Mouse (Mus musculus) layer of hippocampus, adult 8-10 months (tissue): ENCODE measurements around the gene Atrnl1. TPM values are rescaled to one million over a fixed set of nuclear protein-coding genes. Genes with fewer than 3 reads are reported as not detected.
A peak's percentile ranks its signal among the peaks of the same experiment; 100 is the strongest.

ENCODE experiments used
- DNase-seq, 2 experiments: peaks; one replicate each; pipeline ENCODE4 v3.0.0; 2022; ENCODE audit warnings: low spot score in 2 of 2
- total RNA-seq, 4 experiments: library from RNA; stranded (reverse); gene quantifications; 2 replicates each; pipeline ENCODE4 v1.2.4; 2022

The Atrnl1 gene
- total RNA-seq, 4 experiments from 2014 or later = 60.7 to 70.3 (median 65.2) TPM

DNA sequence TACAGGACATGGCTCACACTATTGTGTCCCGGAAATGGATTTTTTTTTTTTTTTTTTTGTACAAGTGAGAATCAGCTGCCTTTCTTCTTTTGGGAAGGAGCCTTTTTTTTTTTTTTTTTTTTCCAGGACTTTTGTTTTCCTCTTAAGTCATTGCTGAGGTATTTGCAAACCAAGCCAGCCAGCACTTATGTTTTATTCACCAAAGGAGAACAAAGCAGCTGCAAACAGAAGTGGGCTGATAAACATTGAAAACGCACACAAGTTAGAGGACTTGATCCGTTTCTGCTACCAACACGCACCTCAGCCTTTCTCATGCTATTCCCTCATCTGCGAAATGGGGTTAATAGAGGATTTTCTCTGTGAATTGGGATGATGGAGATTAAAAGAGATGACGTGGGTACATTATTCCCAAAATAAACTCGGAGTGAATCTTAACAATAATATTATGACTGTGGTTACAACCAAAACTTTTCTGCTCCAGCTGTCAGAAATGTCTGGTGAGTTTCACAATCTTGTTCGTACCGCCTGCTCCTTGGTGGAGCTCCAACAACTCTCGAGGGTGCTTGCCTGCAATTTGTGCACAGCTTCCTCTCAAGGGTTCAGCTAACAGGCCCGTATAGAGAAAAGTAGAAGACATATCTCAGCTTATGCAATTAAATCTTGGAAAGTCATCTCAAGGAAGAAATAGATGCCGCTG, 1.3 kb upstream of the Atrnl1 start:
- no peak for DNase-seq

DNA sequence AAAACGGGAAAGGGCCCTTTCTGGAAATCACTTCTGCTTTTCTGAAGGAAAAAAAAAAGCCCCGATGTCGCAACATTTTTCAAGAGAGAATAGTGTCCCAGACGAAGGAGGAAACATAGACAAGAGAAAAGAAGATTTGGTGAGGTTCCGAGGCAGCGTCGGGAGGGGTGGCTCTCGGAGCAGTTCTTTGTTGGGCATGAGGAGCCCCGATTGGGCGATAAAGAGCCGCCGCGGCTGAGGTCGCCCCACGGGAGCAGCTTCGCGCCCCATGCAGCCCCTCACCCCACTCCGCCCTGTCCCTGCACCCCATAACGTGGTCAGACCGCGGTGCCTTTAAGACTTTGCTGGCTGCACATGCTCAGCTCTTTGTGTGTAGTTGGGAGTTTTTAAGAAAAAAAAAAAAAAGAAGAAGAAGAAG, 767 bp upstream of the Atrnl1 start:
- peak in 1 of 2 experiments; percentile 20 for DNase-seq

DNA sequence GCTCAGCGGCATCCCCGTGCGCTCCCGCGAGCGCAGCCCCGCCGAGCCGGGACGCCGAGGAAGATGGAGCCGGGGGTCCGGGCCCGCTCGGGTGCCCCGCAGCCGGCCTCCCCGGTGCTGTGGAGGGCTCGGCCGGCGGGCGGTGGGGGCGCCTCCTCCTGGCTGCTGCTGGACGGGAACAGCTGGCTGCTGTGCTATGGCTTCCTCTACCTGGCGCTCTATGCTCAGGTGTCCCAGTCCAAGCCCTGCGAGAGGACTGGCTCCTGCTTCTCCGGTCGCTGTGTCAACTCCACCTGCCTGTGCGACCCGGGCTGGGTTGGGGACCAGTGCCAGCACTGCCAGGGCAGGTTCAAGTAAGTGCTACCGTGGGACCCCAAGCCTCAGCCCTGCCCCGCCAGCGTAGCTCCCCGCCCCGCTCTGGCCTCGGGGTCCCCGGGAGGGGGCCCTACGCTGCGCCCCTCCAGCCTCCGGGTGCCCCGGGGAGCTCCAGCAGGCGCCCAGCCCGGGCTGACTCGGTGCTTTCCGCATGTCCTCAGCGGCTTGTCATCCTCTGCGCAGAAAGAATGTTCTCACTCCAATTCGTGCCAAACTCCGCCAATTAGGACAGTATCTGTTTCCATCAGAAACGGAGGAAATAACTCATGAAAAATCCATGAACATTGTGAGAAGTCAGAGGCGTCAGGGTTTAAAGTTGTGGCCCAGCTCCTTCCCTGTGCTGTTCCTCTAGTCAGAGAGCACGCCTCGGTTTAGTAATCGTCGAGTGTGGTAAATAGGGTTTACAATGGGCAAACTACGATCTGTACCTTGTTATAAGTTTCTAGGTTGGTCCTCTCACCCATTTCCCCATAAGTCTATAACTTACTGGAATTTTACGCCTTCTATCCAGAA, 701 bp downstream of the Atrnl1 start:
- peak; percentile 25 to 35 for DNase-seq

DNA sequence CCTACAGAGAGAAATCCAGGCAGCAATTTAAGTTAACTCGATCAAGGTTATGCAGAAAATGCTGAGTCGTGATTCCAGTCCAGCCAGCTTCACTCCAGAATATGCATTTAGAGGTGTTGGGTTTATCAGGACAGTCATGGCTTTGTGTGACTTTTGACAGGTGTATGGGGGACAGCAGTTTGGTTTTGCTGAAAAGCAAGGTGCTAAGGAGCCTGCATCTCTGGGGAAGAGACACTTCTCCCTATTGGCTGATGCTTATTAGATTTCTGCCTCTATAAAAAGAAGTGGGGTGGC, 1.3 kb downstream of the Atrnl1 start:
- DNase-seq = no peak

DNA sequence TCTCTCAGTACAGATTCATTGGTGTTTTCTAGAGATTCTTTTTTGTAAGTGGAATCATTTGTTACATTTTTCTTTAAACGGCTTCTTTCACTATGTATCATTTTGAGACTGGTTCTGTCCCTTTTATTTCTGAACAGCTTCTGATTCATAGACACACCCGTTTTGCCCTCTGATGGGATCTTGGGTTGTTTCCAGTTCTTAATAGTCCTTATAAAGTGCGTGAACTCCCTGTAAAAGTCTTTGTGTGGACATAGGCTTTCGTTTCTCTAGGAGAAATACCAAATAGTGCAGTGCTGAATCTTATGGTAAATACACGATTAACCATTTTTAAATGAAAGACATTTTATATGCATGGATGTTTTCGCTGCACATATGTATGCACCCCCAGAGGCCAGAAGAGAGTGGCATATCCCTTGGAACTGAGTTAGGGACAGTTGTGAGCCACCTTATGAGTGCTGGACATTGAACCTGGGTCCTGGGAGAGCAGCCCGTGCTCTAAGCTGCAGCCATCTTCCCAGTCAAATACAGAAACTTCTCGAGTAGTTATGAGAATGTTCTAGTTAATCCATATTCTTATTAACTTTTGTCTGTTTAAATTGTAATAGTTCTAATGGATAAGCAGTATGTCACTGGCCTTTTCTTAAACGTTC, 5.3 kb downstream of the Atrnl1 start:
- DNase-seq = no peak

DNA sequence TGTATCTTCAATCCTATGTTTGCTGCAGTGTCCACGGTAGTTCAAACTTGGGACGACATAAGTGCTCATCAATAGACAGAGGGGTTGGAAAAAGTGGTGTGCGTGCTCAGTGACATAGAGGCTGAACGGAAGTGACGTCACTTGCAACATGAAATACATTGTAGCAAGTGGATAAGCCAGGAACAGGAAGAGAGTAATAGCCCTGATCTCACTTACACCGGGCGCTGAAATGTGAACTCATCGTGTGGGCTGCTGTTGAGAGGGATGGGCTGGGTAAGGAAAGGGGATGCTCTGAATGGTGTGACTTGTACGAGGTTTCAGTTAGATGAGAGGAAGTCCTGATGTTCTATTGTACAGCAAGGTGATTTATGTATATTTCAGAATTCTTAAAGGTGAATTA, 8.3 kb downstream of the Atrnl1 start:
- DNase-seq = no peak

DNA sequence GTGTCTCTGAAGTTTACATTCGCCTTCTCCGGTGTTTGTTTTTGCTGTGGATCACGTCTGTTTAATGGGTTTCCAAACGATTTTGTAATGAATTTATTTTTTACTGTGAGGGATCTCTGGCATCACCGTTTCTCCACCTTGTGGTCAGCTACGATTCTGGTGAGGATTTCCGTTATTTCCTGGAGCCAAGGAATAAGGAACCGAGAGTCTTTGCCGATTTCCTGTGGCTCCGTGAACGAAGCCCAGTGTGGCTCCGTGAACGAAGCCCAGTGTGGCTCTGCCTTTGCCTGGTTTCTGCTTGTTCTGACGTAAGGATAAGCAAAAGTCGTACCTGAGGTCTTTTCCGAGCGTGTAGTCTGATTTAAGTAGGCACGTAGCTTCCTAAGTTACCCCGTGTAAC, 11.0 kb downstream of the Atrnl1 start:
- no peak for DNase-seq

DNA sequence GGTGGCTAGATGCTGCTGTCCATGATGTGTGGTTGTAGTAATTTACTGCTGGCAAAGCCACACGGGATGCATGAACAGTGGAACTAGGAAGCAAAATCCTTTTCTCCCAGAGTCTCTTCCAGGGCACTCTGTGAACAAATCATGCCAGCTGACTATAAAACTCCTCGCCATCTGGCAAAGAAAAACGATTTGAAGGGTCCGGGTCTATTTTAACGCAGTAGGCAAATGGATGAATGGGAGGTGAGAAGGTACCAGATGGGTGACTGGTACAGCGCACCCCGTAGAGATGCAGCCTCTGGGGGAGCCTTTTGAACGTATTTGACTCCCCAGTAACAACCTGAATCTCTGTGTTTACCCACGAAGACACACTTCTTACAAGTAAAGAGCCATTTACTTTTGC, 14.9 kb downstream of the Atrnl1 start:
- peak; percentile 37 to 45 for DNase-seq

DNA sequence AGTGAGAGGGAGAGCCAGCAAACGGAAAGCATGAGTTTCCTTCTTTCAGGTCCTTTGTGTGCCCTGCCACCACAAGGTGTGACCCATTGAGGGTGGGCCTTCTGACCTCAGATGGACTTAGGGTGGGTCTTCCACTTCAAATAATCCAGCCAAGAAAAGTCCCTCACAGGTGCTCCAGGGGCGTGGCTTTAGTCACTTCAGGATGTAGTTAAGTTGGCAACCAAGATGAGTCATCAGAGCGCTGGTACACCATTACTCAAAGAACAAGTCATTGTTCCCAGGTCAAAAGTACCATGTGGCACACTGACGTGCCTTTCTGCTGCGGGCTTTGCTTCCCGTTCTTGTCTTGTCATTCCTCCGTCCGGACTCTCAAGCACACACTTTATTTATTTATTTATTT, 16.4 kb downstream of the Atrnl1 start:
- DNase-seq = no peak

DNA sequence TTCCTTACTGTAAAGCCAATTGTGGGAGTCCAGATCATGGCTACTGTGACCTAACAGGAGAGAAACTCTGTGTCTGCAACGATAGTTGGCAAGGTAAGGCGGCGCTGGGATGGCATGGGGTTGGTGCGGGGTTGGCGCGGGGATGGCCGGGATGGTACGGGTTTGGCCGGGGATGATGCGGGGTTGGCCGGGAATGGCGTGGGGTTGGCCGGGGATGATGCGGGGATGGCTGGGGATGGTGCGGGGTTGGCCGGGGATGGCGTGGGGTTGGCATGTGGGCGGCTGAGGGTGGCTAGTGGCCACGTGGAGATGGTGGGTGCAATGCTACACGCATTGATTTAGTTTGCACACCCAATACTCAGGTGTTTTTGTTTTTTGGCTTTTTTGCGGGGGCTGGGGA, 31.7 kb downstream of the Atrnl1 start:
- no peak for DNase-seq

DNA sequence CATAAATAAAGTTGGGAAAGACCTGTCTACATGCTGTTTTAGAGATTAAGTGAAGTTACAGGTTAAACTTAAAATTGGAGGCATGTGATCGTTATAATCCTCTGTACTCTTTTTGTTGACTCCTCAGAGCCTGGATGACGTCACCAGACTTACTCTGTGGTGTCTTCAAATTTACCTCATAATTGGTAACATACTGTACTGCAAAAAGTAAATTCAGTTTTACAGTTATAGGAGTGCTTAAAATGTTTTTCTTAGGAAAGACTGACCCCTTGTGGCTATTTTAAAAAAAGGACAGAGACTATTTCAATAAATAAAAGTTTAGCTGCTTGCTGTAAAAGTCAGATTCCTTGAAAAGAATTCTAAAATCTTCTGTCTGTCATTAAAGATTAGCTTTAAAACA, 32.1 kb downstream of the Atrnl1 start:
- DNase-seq = no peak

DNA sequence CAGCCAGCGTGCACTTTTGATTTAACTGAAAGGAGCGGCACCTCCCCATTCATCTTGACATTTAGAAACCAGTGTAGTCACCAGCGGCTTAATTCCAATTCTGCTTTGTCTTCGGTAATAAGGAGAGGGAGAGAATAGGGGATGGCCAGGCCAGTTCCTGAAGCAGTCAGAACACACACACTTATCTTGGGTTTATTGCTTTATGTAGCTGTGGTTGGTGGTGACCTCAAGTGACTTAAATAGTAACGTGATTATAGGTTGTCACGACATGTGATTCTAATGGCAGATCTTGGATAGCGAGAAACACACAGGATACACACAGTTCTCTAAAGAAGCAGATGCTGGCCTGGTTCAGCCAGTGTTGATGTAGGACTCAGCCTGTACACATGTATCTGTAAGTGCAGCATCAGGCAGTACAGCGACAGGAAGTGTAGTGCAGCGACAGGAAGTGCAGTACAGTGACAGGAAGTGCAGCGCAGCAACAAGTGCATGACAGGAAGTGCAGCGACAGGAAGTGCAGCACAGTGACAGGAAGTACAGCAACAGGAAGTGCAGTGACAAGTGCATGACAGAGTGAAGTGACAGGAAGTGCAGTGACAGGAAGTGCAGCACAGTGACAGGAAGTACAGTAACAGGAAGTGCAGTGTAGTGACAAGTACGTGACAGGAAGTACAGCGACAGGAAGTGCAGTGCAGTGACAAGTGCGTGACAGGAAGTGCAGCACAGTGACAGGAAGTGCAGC, 37.5 kb downstream of the Atrnl1 start:
- DNase-seq = no peak

DNA sequence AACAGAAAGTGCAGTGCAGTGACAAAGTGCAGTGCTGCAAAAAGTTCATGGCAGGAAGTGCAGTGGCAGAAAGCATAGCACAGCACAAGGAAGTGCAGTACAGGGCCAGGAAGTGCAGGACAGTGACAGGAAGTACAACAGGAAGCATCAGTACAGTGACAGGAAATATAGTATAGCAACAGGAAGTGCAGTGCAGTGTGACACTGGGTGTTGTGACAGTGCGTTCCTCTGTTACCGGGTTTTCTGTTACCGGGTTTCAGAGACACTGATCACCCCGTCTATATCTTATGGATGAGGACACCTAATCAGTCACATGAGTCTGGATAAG, 38.1 kb downstream of the Atrnl1 start:
- no peak for DNase-seq

DNA sequence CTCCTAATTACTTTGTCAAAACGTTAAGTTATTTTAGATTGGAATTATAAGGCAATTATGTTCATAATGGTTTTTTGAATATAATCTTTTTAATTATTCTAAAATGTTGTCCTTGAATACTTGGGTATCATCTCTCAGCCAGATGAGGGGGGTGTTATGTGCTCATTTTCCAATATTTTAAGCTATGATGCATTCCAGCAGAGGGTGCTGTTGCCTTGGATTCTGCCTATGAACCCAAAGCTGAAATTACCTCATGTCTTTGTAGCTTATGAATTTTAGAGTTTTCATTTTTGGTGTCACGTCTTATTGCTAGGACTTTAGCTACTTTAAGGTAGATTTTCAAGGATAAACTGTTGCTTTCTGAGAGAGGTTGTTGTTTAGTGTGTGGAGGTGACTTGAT, 44.2 kb downstream of the Atrnl1 start:
- peak in 1 of 2 experiments; percentile 68 for DNase-seq

DNA sequence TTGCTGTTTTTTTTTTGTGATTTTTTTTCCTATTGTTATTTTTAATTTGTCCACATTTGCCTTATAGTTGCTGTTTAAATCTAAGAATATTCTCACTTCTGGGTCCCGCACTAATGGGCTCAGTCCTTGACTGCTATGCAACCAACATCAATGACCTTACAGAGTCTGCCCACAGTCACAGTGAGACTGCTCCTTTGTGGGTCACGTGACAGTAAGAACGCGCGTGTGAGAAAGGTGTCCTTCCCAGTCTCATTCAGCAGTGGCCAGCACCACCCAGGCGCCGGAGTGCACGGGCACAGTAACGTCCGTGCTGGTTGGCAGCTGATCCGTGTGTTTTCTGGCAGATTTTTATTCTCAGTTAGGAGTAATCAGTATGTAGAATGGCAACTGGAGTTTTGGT, 44.7 kb downstream of the Atrnl1 start:
- no peak for DNase-seq

DNA sequence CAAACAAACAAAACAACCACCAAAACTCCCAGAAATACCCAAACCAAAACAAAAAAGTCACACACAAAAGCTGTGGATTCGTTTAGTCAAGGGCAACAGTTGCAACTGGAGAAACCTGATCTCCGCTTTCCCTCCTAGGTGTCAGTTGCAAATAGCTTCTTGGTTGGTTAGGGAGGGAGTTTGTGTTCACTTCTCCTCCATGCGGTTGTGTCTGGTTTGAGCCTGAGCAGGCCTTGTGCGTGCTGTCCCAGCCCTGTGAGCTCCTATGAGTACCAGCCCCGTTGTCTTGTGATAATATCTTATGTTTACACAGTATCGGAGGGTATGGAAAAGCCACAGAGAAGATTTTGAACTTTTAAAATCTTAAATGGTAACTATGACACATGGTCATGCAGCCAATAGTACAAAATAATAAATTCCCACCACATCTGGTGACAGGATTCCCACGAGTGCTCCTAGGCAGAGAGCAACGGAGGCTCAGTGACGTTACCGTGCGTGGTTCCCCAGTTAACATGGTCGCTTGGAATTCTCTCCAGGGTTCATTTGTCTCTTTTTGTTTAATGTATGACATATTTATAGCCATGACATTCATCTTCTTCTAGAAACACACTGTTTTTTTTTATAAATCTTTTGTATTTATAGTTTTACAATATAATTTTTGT, 46.7 kb downstream of the Atrnl1 start:
- no peak for DNase-seq

DNA sequence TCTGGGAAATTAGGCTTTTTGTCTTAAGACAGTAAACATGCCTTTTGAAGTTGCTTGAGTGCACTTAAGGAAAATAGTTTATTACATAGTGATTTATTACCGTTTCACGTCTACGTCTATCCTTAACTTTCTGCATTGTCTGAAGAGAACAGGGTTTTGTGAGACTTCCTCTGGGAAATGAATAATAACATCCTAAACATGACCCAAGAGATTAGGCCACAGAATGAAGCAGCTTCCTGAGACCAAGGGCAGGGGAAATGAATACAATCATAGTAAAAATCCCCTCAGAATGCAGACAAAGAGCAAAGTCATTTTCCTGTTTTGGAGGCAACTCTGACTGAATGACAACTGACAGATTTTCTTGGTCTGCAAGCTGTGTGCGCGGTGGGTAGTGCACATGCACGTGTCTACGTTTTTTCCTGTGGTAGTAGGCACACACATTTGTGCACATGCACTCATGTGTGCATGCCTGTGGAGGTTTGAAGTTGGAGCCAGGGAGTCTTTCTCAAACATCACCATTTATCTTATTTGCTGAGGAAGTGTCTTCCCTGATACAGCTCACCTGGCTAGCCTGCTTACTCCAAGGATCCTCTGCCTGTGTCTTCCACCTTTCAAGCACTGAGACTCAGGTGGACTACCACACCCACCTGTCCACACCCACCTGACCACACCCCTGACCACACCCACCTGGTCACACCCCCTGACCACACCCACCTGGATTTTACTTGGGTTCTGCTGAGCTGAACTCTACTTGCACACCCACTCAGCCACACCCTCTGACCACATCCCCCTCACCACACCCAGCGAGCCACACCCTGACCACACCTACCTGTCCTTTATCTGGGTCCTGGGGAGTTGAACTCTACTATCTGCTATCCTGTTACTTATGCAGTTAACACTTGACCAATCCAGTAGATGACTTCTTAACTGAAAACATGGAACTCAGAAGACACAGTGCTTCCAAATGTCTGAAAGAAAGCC, 47.6 kb downstream of the Atrnl1 start:
- no peak for DNase-seq

DNA sequence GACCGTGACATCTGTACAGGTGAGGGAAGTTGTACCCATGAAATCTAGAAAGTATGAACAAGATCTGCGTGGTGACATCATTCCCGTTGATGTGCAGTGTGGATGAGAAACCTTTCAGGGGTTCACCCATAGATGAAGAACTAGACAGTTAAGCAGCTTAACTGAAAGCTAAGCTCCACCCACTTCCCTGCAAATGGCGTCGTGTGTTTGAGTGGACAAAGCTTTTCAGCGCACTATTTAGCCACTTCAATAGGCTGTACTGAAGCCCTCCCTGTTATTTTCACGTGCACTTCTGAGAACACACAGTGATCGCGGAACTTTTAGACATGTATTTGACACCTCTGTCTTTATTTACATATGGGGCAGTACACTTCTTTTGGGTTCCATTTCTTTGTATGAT, 56.2 kb downstream of the Atrnl1 start:
- DNase-seq = no peak

DNA sequence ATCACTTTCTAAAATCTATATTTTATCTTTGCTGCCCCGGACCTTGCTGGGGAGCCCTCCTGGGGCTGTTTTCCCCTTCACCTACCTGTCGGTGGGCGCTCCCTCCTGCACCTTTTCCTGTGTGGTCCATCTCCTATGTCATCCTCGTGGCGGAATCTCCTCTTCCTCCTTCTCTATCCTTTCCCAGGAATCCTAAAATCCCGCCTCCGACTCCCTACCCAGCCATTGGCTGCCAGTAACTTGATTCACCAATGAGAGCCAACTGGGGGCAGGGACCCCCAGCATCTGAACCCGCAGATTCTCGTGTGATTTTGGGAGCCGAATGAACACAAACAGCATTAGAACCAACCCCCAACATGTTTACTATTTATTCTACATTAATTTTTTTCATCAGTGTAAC, 57.1 kb downstream of the Atrnl1 start:
- no peak for DNase-seq

DNA sequence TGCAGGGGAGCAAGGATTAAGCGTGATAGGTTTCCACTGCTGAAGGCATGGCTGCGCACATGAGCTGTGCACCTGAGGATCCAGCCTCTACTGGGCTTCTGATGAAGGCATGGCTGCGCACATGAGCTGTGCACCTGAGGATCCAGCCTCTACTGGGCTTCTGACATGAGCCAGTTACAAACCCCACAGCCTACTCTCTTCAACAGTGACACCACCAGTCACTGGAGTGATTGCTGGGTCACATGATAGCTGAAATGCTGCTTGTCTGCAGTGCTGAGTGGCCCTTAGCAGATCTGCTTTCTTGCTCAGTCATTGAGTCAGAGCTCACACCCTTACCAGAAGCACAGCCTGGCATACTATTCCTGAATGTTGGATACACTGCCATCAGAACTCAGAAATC, 68.6 kb downstream of the Atrnl1 start:
- DNase-seq = no peak
